Mouse (Mus musculus): Measurements from ENCODE around the gene Ccdc170. TPM values are rescaled to one million over a fixed set of nuclear protein-coding genes. Genes with fewer than 3 reads are reported as not detected.

Ccdc170 gene
- polyA plus RNA-seq, 1 experiment from 2014 or later = not detected

DNA sequence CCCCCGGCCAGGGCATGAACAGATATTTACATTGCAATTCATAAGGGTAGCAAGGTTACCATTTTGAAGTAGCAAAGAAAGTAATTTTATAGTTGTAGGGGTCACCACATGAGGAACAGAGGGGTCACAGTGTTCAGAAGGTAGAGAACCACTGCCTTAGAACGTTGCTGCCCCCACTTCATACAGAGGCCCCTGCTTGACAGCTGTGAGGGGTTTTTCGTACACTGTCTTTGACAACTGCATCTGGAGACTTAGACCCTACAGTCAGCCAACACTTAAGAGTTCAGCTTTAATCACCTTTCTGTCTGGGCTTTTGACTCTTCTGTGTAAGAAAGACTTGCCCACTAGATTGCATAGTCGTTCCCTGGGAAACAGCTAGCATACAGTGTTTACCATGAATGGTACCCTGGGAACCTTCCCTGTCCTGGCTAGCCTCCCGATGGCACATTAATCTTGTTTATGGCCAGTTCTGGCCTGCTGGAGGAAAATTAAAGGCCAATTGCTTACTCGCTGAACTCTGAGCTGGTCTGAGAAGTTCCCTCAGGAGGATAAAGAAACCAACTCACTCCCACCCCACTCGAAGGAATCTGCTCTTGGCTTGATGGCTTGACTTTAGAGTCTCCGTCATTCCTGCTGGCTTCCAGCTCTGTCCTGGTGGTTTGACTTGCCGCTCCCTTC, 71.3 kb downstream of the Ccdc170 start:
- no peaks in the 10 kb centered on the region for H3K36me3 ChIP-seq (replicated peaks; ENCODE audit: insufficient read depth, low read length)
- DNase-seq (no peak), ATAC-seq (no peak)
- H3K4me2 ChIP-seq (ENCODE audit: low read depth, low read length) = no peak overlapping the region
- H3K9me3 ChIP-seq (ENCODE audit: low read length) = no peaks in the 10 kb centered on the region
- no peak for TF ChIP-seq EP300 (IDR thresholded peaks at IDR 0.05; ENCODE audit: low read depth)
- TF ChIP-seq CTCF (IDR thresholded peaks at IDR 0.05; ENCODE audit: low read depth) = no peak
- H3K4me1 ChIP-seq (ENCODE audit: insufficient read depth) = no peaks in the 10 kb centered on the region
- 67% methylated on average over 9 of the region's 9 CpGs for WGBS (ENCODE audit: insufficient replicate concordance)
- H3K27ac ChIP-seq (ENCODE audit: low read depth) = no peak overlapping the region
- H3K27me3 ChIP-seq (ENCODE audit: insufficient read depth, low read length) = no peaks in the 10 kb centered on the region
- no peak overlapping the region for H3K4me3 ChIP-seq (ENCODE audit: low read depth, low read length)
- H3K9ac ChIP-seq (replicated peaks) = no peak overlapping the region

DNA sequence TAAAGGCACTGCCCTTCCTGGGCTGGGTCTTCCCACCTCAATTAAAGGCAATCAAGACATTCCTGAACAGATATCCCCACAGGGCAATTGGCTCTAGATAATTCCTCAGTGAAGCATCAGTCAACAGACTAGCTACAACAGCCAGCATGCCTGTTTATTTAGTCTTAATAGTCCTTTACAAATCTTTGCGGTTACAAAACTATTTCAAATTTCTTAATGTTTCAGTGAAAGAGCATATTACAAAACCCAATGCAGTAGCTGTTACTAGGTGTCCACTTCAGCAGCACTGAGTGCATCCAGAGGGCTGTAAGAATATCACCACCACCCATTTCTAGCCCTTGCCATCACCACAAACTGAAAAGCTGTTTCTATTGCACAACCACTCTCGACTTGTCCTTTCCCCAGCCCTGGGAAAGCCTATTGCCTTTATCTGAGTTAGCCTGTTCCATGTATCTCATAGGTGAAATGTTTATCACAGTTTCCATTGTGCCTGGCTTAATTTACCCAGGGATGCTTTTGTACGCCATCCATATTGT, 74.6 kb downstream of the Ccdc170 start:
- no peaks in the 10 kb centered on the region for H3K36me3 ChIP-seq (replicated peaks; ENCODE audit: insufficient read depth, low read length)
- no peak overlapping the region for H3K4me3 ChIP-seq (ENCODE audit: low read depth, low read length)
- DNase-seq = no peak
- H3K9ac ChIP-seq (replicated peaks) = no peak overlapping the region
- WGBS (ENCODE audit: insufficient replicate concordance) = 61% methylated on average over 3 of the region's 3 CpGs
- H3K27me3 ChIP-seq (ENCODE audit: insufficient read depth, low read length) = no peaks in the 10 kb centered on the region
- TF ChIP-seq EP300 (IDR thresholded peaks at IDR 0.05; ENCODE audit: low read depth) = no peak
- no peak for TF ChIP-seq CTCF (IDR thresholded peaks at IDR 0.05; ENCODE audit: low read depth)
- no peak for ATAC-seq
- no peak overlapping the region for H3K4me2 ChIP-seq (ENCODE audit: low read depth, low read length)
- no peaks in the 10 kb centered on the region for H3K4me1 ChIP-seq (ENCODE audit: insufficient read depth)
- no peak overlapping the region for H3K27ac ChIP-seq (ENCODE audit: low read depth)
- H3K9me3 ChIP-seq (ENCODE audit: low read length) = no peaks in the 10 kb centered on the region

DNA sequence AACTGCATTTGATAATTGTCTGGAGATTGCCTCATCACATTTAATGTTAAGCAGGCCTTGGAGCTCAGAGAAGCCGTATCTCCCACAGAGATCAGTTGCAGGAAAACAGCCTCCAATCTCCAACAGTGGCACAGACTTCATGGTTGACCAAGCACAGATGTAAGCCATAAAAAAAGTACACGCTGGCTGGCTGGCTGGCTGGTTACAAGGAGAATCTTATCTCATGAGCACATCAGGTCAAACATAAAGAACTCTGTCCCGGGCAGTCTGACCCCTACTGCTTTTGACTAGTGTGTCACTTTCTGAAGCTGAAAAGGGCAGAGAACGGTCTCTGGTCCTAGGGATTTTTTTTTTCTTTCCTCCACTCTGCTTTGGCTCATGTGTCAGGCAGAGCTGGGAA, 76.8 kb downstream of the Ccdc170 start:
- no peak for TF ChIP-seq EP300 (IDR thresholded peaks at IDR 0.05; ENCODE audit: low read depth)
- no peak for TF ChIP-seq CTCF (IDR thresholded peaks at IDR 0.05; ENCODE audit: low read depth)
- no peak for DNase-seq
- H3K9ac ChIP-seq (replicated peaks) = no peak overlapping the region
- no peak overlapping the region for H3K27ac ChIP-seq (ENCODE audit: low read depth)
- no peak overlapping the region for H3K4me2 ChIP-seq (ENCODE audit: low read depth, low read length)
- WGBS (ENCODE audit: insufficient replicate concordance) = 50% methylated on average over 4 of the region's 4 CpGs
- no peaks in the 10 kb centered on the region for H3K4me1 ChIP-seq (ENCODE audit: insufficient read depth)
- H3K36me3 ChIP-seq (replicated peaks; ENCODE audit: insufficient read depth, low read length) = no peaks in the 10 kb centered on the region
- no peaks in the 10 kb centered on the region for H3K9me3 ChIP-seq (ENCODE audit: low read length)
- H3K4me3 ChIP-seq (ENCODE audit: low read depth, low read length) = no peak overlapping the region
- no peak for ATAC-seq
- no peaks in the 10 kb centered on the region for H3K27me3 ChIP-seq (ENCODE audit: insufficient read depth, low read length)

DNA sequence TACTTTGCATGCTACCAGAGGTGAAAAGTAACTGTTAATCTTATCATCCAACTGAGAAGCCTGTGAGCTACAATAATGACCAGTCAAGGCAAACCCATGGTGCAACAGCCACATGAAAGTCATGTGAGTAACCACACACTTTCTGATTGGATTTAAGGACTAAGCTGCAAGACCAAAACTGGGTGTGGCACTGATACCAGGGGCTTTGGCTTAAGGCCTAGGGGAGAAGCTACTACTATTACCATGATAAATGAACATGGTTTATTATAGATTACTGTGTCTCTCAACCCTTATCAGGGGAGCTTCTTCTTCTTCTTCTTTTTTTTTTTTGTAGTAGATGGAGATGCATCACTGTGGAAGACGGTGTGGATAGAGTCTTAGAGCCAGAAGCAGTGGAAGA, 82.8 kb downstream of the Ccdc170 start:
- H3K9me3 ChIP-seq (ENCODE audit: low read length) = no peaks in the 10 kb centered on the region
- H3K27me3 ChIP-seq (ENCODE audit: insufficient read depth, low read length) = no peaks in the 10 kb centered on the region
- H3K4me1 ChIP-seq (ENCODE audit: insufficient read depth) = no peaks in the 10 kb centered on the region
- TF ChIP-seq EP300 (IDR thresholded peaks at IDR 0.05; ENCODE audit: low read depth) (no peak), CTCF (IDR thresholded peaks at IDR 0.05; ENCODE audit: low read depth) (no peak)
- DNase-seq (no peak), ATAC-seq (no peak)
- H3K36me3 ChIP-seq (replicated peaks; ENCODE audit: insufficient read depth, low read length) = no peaks in the 10 kb centered on the region
- WGBS (ENCODE audit: insufficient replicate concordance) = 84% methylated on average over 1 of the region's 1 CpGs
- no peak overlapping the region for H3K4me3 ChIP-seq (ENCODE audit: low read depth, low read length)
- no peak overlapping the region for H3K9ac ChIP-seq (replicated peaks)
- no peak overlapping the region for H3K27ac ChIP-seq (ENCODE audit: low read depth)
- H3K4me2 ChIP-seq (ENCODE audit: low read depth, low read length) = no peak overlapping the region

DNA sequence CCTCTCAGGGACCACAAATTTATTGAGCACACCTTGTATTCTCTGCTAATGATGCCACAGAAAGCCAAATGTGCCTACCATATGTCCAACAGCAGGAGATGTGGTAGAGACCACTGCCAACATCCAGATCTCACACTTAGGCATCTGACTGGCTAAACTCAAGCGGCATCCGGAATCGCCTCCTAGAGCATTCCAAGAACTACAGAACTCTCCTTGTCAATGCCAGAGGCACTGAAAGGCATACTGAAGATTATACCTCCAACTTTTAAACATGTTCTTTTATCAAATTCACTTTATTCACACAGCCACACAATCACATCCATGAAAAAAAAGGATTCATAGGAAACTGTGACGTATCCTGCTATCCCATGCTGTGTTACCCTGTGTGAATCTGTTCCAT, 88.5 kb downstream of the Ccdc170 start:
- Histone ChIP-seq H3K9me3 (ENCODE audit: low read length) (no peaks in the 10 kb centered on the region), H3K4me1 (ENCODE audit: insufficient read depth) (no peaks in the 10 kb centered on the region), H3K27me3 (ENCODE audit: insufficient read depth, low read length) (no peaks in the 10 kb centered on the region), H3K27ac (ENCODE audit: low read depth) (no peak overlapping the region), H3K36me3 (replicated peaks; ENCODE audit: insufficient read depth, low read length) (no peaks in the 10 kb centered on the region), H3K4me2 (ENCODE audit: low read depth, low read length) (no peak overlapping the region), H3K4me3 (ENCODE audit: low read depth, low read length) (no peak overlapping the region), H3K9ac (replicated peaks) (no peak overlapping the region)
- TF ChIP-seq CTCF (IDR thresholded peaks at IDR 0.05; ENCODE audit: low read depth) (no peak), EP300 (IDR thresholded peaks at IDR 0.05; ENCODE audit: low read depth) (no peak)
- 87% methylated on average over 4 of the region's 4 CpGs for WGBS (ENCODE audit: insufficient replicate concordance)
- no peak for ATAC-seq
- no peak for DNase-seq

DNA sequence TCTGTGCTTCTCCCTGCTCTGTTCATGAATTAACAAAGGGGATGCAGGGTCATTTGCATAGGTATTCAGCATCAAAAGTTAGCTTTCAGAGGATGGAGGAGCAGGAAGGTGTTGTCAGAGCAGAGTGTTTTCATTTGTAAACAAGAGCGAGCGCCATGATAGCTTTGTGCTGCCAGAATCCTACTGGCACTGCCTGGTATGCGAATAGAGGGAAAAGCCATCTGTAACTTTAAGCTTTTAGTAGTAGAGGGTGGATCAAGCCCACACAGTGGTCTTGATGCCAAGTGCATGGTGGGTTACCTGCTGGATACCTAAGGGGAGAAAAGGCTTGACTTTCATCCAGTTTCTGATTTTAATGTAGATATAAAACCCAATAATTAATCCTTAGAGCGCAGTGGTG, 89.0 kb downstream of the Ccdc170 start:
- Histone ChIP-seq H3K4me3 (ENCODE audit: low read depth, low read length) (no peak overlapping the region), H3K27ac (ENCODE audit: low read depth) (no peak overlapping the region), H3K9ac (replicated peaks) (no peak overlapping the region), H3K4me2 (ENCODE audit: low read depth, low read length) (no peak overlapping the region), H3K4me1 (ENCODE audit: insufficient read depth) (no peaks in the 10 kb centered on the region), H3K27me3 (ENCODE audit: insufficient read depth, low read length) (no peaks in the 10 kb centered on the region), H3K36me3 (replicated peaks; ENCODE audit: insufficient read depth, low read length) (no peaks in the 10 kb centered on the region), H3K9me3 (ENCODE audit: low read length) (no peaks in the 10 kb centered on the region)
- no peak for ATAC-seq
- DNase-seq = no peak
- TF ChIP-seq CTCF (IDR thresholded peaks at IDR 0.05; ENCODE audit: low read depth) = no peak
- no peak for TF ChIP-seq EP300 (IDR thresholded peaks at IDR 0.05; ENCODE audit: low read depth)
- 79% methylated on average over 4 of the region's 4 CpGs for WGBS (ENCODE audit: insufficient replicate concordance)
